Comparison of ENCODE assay signal across 8 mouse cellular contexts in genomic region chr15:81857724-81858116, GRCm38 (mm10). TPM values are rescaled to one million over a fixed set of nuclear protein-coding genes. Genes with fewer than 3 reads are reported as not detected.
DNase-seq lines count a peak whose midpoint lies in the region; ATAC-seq and TF ChIP-seq lines count a peak whose summit lies in the region.

No protein-coding gene starts in this region.

- H3K27ac ChIP-seq in testis, adult 2 months (ENCODE audit: control insufficient read depth, insufficient read depth, low read depth, low read length): peak overlapping the region; percentile 92
- peak overlapping the region; percentile 88 for H3K27ac ChIP-seq in intestine, embryonic 15.5 days
- peak overlapping the region; percentile 92 for H3K27ac ChIP-seq in midbrain, embryonic 13.5 days

- H3K9me3 ChIP-seq in intestine, embryonic 15.5 days: no peaks in the 10 kb centered on the region
- no peaks in the 10 kb centered on the region for H3K9me3 ChIP-seq in midbrain, embryonic 13.5 days

- no peak for TF ChIP-seq CTCF in testis, adult 2 months (IDR thresholded peaks at IDR 0.05; ENCODE audit: control insufficient read depth, insufficient read depth, insufficient replicate concordance, low read depth, low read length)

- H3K4me2 ChIP-seq in intestine, embryonic 15.5 days (replicated peaks): peak overlapping the region; percentile 86
- H3K4me2 ChIP-seq in midbrain, embryonic 13.5 days (replicated peaks): peak overlapping the region; percentile 96

- no peak for ATAC-seq in intestine, embryonic 15.5 days
- ATAC-seq in midbrain, embryonic 13.5 days: 0 out of 2 replicates have a peak, but pooled peaks have one; percentile 6

- DNase-seq in adrenal gland, adult 8-10 months: peak; percentile 54
- DNase-seq in adrenal gland, postnatal 4 days (ENCODE audit: low spot score in 2 of 2): no peak
- DNase-seq in testis, postnatal 10 days (ENCODE audit: low spot score): no peak
- DNase-seq in cerebellum, adult 9-10 months: no peak
- no peak for DNase-seq in right cerebral cortex, postnatal 25 days

- H3K4me3 ChIP-seq in testis, adult 2 months (ENCODE audit: control insufficient read depth, low read depth, low read length): peak overlapping the region; percentile 93
- peak overlapping the region; percentile 91 for H3K4me3 ChIP-seq in intestine, embryonic 15.5 days (replicated peaks)
- peak overlapping the region; percentile 94 for H3K4me3 ChIP-seq in midbrain, embryonic 13.5 days (replicated peaks)

- no peaks in the 10 kb centered on the region for H3K27me3 ChIP-seq in testis, adult 2 months (ENCODE audit: control insufficient read depth, insufficient read depth, low read length)
- H3K27me3 ChIP-seq in intestine, embryonic 15.5 days (replicated peaks): no peaks in the 10 kb centered on the region
- H3K27me3 ChIP-seq in midbrain, embryonic 13.5 days: no peaks in the 10 kb centered on the region

- H3K9ac ChIP-seq in intestine, embryonic 15.5 days: peak overlapping the region; percentile 92
- H3K9ac ChIP-seq in midbrain, embryonic 13.5 days (replicated peaks): peak overlapping the region; percentile 86

- H3K4me1 ChIP-seq in testis, adult 2 months (ENCODE audit: control insufficient read depth, insufficient read depth, low read length): peaks cover 29% of the 10 kb centered on the region
- H3K4me1 ChIP-seq in intestine, embryonic 15.5 days (replicated peaks): peaks cover 16% of the 10 kb centered on the region; the same call in 1 of the 2 replicates
- H3K4me1 ChIP-seq in midbrain, embryonic 13.5 days (replicated peaks): peaks cover 48% of the 10 kb centered on the region

- no peak for TF ChIP-seq POLR2A in testis, adult 2 months (IDR thresholded peaks at IDR 0.05; ENCODE audit: control insufficient read depth, low read depth, low read length)

- WGBS in intestine, embryonic 15.5 days: under 1% methylated on average over 33 of the region's 33 CpGs
- 0% methylated on average over 33 of the region's 33 CpGs for WGBS in midbrain, embryonic 13.5 days

- H3K36me3 ChIP-seq in testis, adult 2 months (ENCODE audit: control insufficient read depth, insufficient read depth, low read length): no peaks in the 10 kb centered on the region
- H3K36me3 ChIP-seq in intestine, embryonic 15.5 days: peaks cover 5% of the 10 kb centered on the region; the same call in 1 of the 2 replicates
- no peaks in the 10 kb centered on the region for H3K36me3 ChIP-seq in midbrain, embryonic 13.5 days

RNA-seq across cellular contexts. Expression of gene Tob2, which starts 0.9 kb away (rescaled TPM):
- total RNA-seq in adrenal gland, adult 8-10 months (2022): 10 to 100 TPM; 63.9 to 97.0 (median 69.1) TPM
- 10 to 100 TPM; 66.2 to 67.2 TPM for total RNA-seq in adrenal gland, postnatal 4 days (2021)
- 7.3 and 8.0 TPM in 2 replicates for polyA plus RNA-seq in testis, adult 2 months (2012; rRNA removed)
- 25.9 and 26.0 TPM in 2 replicates for polyA plus RNA-seq in intestine, embryonic 15.5 days (2015; fragmentation: Nextera tagmentation; extraction: Ambion mirVana)
- polyA plus RNA-seq in midbrain, embryonic 13.5 days (2015; fragmentation: Nextera tagmentation; extraction: Ambion mirVana): 16.2 and 17.7 TPM in 2 replicates

RNA-seq across cellular contexts. Expression of gene Phf5a, which starts 14.0 kb away (rescaled TPM):
- total RNA-seq in adrenal gland, adult 8-10 months (2022): 10 to 100 TPM; 44.2 to 61.3 (median 51.4) TPM
- 10 to 100 TPM; 62.7 to 71.2 TPM for total RNA-seq in adrenal gland, postnatal 4 days (2021)
- 22.2 and 23.5 TPM in 2 replicates for polyA plus RNA-seq in testis, adult 2 months (2012; rRNA removed)
- 120 and 152 TPM in 2 replicates for polyA plus RNA-seq in intestine, embryonic 15.5 days (2015; fragmentation: Nextera tagmentation; extraction: Ambion mirVana)
- 136 and 149 TPM in 2 replicates for polyA plus RNA-seq in midbrain, embryonic 13.5 days (2015; fragmentation: Nextera tagmentation; extraction: Ambion mirVana)

RNA-seq across cellular contexts. Expression of gene Aco2, which starts 14.4 kb away (rescaled TPM):
- total RNA-seq in adrenal gland, adult 8-10 months (2022): 100 to 1,000 TPM; 297 to 630 (median 469) TPM
- total RNA-seq in adrenal gland, postnatal 4 days (2021): 100 to 1,000 TPM; 498 to 540 TPM
- polyA plus RNA-seq in testis, adult 2 months (2012; rRNA removed): 112 and 118 TPM in 2 replicates
- polyA plus RNA-seq in intestine, embryonic 15.5 days (2015; fragmentation: Nextera tagmentation; extraction: Ambion mirVana): 227 and 239 TPM in 2 replicates
- polyA plus RNA-seq in midbrain, embryonic 13.5 days (2015; fragmentation: Nextera tagmentation; extraction: Ambion mirVana): 220 and 221 TPM in 2 replicates

RNA-seq across cellular contexts. Expression of gene Tef, which starts 55.5 kb away (rescaled TPM):
- 100 to 1,000 TPM in 3 of 4 experiments, 10 to 100 TPM in 1; 93.1 to 190 (median 160) TPM for total RNA-seq in adrenal gland, adult 8-10 months (2022)
- 10 to 100 TPM; 84.6 to 86.1 TPM for total RNA-seq in adrenal gland, postnatal 4 days (2021)
- 36.1 and 38.9 TPM in 2 replicates for polyA plus RNA-seq in testis, adult 2 months (2012; rRNA removed)
- polyA plus RNA-seq in intestine, embryonic 15.5 days (2015; fragmentation: Nextera tagmentation; extraction: Ambion mirVana): 15.9 and 17.7 TPM in 2 replicates
- 21.5 and 23.3 TPM in 2 replicates for polyA plus RNA-seq in midbrain, embryonic 13.5 days (2015; fragmentation: Nextera tagmentation; extraction: Ambion mirVana)
